ENCODE assay signal across 25 mouse cellular contexts in the genomic region with DNA sequence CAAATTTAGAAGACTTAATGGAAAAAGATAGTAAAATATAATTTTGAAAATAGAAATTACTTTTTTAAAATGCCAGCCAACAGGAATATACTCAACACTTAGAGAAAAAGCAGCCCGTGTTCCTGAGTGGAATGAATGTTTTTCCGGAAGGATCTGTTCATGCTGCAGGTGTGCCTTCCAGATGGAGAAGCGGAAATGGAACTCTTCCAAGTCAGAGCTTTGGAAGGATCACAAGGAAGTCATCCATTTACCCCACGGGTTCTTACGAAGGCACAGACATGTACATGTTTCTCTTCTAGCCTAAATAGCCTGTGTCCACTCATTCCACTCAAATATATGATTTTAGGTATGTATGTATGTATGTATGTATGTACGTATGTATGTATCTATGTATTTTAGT.
"Had no signal": no experiment of that assay in that cellular context is flagged by ENCODE, and none has a peak within 500 bp of the region (broad histone marks: within the 10 kb centered on the region; RNA-seq: fewer than 3 reads in every experiment).

No protein-coding gene starts in this region.

- H3K27me3 ChIP-seq: embryonic facial prominence, embryonic 12.5 days; embryonic facial prominence, embryonic 13.5 days; embryonic facial prominence, embryonic 15.5 days; forebrain, embryonic 12.5 days; forebrain, embryonic 13.5 days; forebrain, embryonic 15.5 days had no signal

- H3K36me3 ChIP-seq: embryonic facial prominence, embryonic 10.5 days; embryonic facial prominence, embryonic 12.5 days; embryonic facial prominence, embryonic 13.5 days; embryonic facial prominence, embryonic 15.5 days; forebrain, embryonic 10.5 days; forebrain, embryonic 12.5 days; forebrain, embryonic 15.5 days had no signal

- H3K27ac ChIP-seq: embryonic facial prominence, embryonic 10.5 days; embryonic facial prominence, embryonic 12.5 days; embryonic facial prominence, embryonic 13.5 days; embryonic facial prominence, embryonic 15.5 days; forebrain, embryonic 10.5 days; forebrain, embryonic 12.5 days; forebrain, embryonic 13.5 days; forebrain, embryonic 15.5 days had no signal

- H3K4me3 ChIP-seq: embryonic facial prominence, embryonic 10.5 days; embryonic facial prominence, embryonic 12.5 days; embryonic facial prominence, embryonic 13.5 days; embryonic facial prominence, embryonic 15.5 days; erythroblast, embryonic 14.5 days; forebrain, embryonic 10.5 days; forebrain, embryonic 12.5 days; forebrain, embryonic 13.5 days; forebrain, embryonic 15.5 days; gastrocnemius, adult 2 months had no signal

- H3K4me1 ChIP-seq: forebrain, embryonic 12.5 days had no signal

- DNase-seq: cerebellum, adult 18-20 months; cerebellum, adult 2 months; cerebellum, adult 8-10 months; cerebellum, adult 9-10 months; cerebellum, adult 9-11 months; cerebellum, postnatal 14 days; cerebellum, postnatal 25 days; cerebellum, postnatal 36 days; embryo, embryonic 11 days; forebrain, postnatal 0 days; gastrocnemius, adult 2 months; gastrocnemius, postnatal 10 days; gastrocnemius, postnatal 14 days; gastrocnemius, postnatal 25 days; gastrocnemius, postnatal 36 days; heart, adult 18-20 months had no signal
